Mouse (Mus musculus): ENCODE measurements around the gene Kxd1.
"Not testable (repeated sequence)": the region's sequence is repeated elsewhere in the genome, so short reads cannot be mapped to it uniquely, and the experiment has no call there.

Kxd1 gene

DNA sequence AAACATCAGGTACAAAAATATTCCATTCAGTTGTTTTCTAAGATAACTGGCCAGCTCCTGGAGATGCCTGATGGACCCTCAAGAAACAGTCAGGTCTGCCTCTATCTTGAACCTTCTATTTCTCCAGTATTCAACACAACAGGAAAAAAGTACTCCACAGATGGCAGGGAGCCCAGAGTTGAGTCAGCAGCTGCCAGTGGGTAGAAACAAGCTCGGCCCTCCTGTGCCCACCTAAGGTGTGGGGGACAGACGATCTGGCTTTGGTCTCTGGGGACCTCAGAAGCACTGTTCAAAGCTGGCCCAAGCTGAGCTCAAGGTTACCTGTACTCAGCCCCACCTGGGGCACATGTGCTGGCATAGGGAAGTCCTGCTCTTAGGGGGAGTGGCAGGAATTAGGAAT lies 14.3 kb downstream of the Kxd1 start:
- DNase-seq (ENCODE audit: extremely low spot score): no peak

DNA sequence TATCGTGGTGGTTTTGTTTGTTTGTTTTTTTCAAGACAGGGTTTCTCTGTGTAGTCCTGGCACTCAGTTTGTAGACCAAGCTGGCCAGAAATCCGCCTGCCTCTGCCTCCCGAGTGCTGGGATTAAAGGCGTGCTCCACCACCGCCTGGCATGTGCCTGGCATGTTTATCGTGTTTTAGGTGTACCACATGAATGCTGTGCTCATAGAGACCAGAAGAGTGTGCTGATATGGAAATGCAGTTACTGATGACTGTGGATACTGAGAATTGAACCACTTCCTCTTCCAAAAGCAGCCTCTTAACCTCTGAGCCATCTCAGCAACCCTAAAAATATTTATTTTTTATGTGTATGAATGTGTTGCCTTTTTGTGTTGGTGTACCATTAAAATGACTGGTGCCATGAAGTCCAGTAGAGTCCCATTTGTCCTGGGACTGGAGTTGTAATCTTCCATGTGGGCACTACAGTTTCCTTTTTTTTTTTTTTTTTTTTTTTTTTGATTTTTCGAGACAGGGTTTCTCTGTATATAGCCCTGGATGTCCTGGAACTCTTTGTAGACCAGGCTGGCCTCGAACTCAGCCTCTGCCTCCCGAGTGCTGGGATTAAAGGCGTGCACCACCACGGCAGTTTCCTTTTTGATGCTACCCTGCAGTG lies 15.4 kb downstream of the Kxd1 start:
- DNase-seq (ENCODE audit: extremely low spot score): no peak

DNA sequence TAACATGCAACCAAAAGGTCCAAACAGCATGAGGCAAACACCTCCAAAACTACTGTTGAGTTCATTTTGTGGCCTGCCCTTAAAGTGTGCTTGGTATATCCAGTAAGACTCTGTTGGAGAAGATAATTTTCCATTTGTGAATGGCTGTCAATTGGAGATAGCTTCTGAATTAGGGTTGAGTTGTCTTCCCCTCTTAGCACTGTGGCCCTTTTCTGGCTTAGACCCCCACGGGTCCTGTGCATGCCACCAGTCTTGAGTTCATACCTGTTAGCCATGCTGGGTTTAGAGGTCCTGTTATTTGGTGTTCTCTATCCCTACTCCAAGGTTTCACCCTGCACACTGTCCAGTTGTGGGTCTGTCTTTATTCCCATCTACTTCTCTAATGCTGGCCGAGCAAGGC lies 16.0 kb downstream of the Kxd1 start:
- no peak for DNase-seq (ENCODE audit: extremely low spot score)

DNA sequence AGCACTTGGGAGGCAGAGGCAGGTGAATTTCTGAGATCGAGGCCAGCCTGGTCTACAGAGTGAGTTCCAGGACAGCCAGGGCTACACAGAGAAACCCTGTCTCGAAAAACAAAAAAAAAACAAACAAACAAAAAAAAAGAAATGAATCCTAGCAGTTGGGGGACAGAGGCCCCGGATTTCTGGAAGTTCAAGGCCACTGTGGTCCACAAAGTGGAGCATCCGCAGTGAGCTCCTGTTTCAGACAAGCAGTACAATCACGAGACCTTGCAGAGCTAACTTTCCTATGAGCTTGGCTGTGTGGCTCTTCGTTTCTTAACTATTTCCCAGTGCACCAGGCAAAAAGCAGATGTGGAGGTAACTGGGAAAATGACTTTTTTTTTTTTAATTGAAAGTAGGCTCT lies 16.6 kb downstream of the Kxd1 start:
- not testable (repeated sequence) for DNase-seq (ENCODE audit: extremely low spot score)

DNA sequence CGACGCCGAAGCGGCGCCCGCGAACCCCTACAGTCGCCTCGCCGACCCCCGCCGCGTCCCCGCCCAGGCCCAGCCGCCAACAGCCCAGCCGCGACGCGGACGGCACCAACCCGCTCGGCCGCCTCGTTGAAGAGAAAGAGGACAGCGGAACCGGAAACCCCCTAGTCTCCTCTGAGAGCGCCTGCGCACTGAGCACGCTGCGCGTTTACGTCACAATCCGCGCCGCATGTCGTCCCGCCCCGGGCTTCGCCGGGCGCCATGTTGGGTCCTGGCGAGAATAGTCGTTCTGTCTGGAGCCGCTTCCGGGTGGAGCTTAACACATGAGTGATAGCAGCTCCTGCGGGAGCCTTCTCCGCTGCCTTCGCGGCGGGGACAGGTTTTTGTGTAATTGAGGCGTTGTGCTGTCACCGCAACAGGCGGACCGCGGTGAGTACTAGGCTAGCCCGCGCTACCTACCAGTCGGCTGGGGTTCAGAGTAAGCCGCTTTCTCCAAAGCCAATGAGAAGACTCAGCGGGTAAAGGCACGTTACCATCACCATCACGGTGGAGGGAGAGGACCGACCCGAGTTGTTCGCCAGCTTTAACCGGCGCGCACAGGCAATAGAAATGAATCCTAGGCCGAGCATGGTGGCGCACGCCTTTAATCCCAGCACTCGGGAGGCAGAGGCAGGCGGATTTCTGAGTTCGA lies 17.4 kb downstream of the Kxd1 start, which contains the start of gene Uba52:
TSS of gene Uba52 (minus strand) at position 574 of the 688 bp plus-strand sequence.
- peak; percentile 96 for DNase-seq (ENCODE audit: extremely low spot score)

DNA sequence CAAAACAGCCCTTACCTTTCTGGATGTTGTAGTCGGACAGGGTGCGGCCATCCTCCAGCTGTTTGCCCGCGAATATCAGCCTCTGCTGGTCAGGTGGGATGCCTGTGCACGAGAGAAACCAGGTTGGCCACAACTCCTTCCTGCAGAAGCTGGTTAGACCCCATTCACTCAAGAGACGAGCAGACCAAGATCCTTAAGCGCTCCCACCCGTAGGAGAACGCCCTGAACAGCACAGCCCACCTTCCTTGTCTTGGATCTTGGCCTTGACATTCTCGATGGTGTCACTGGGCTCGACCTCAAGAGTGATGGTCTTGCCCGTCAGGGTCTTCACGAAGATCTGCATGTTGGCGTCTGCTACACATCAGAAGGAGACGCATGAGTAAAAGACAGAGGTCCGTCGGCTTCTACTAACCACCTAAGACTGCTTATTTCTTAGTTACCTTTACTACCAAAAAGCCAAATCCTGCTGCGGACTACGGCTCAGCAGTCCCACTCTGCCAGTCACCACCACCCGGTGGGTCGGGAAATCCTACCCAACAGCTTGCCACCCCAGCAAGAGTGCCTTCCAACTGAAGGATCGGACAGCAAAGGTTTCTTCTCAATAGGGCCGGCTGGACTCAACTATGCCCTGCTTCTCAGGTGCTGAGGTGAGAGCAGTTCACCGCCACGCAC lies 18.3 kb downstream of the Kxd1 start:
- DNase-seq (ENCODE audit: extremely low spot score): no peak

DNA sequence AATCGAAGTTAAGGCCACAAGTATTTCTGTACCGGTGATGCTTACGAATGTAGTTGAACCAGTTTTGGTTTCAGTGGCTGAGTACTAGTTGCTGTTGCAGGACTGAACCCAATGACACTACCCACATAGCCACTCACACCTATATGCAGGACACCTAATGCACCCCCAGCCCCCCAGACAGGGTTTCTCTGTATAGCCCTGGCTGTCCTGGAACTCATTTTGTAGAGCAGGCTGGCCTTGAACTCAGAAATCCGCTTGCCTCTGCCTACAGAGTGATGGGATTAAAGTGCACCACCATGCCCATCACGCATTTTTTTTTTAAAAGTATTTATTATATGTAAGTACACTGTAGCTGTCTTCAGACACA lies 20.7 kb downstream of the Kxd1 start:
- DNase-seq (ENCODE audit: extremely low spot score): no peak

DNA sequence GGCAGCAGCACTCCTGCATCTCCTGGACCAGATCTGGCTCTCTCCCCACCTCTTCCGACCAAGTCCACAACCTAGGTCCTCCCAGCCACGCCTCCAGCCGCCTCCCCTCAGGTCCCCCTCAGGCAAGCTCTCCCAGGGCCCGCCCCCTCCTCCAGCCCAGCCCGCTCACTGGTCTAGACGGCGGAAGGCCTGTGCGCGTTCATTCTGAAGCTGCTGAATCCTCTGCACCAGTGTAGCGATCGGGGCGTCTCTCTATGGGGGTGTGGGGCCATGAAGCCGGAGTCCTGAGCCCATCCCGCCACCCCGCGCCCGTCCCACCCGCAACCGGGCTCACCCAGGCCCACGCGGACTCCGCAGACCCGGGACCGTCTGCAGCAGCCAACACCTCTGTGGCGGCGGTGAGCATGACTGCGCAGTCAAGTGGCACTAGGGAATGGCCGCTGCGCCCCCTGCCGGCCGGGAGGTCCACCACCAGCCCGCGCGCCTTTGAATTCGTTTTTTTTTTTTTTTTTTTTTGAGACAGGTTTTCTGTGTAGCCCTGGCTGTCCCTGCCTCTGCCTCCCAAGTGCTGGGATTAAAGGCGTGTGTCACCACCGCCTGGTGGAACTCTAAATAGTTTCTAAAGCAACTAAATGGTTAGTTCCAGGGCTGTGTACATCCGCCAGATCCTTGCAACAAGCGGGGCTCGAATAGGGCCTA lies 21.3 kb downstream of the Kxd1 start, which contains the start of gene Rex1bd:
TSS of gene Rex1bd (minus strand) at position 425 of the 699 bp plus-strand sequence.
- peak; percentile 98 for DNase-seq (ENCODE audit: extremely low spot score)

DNA sequence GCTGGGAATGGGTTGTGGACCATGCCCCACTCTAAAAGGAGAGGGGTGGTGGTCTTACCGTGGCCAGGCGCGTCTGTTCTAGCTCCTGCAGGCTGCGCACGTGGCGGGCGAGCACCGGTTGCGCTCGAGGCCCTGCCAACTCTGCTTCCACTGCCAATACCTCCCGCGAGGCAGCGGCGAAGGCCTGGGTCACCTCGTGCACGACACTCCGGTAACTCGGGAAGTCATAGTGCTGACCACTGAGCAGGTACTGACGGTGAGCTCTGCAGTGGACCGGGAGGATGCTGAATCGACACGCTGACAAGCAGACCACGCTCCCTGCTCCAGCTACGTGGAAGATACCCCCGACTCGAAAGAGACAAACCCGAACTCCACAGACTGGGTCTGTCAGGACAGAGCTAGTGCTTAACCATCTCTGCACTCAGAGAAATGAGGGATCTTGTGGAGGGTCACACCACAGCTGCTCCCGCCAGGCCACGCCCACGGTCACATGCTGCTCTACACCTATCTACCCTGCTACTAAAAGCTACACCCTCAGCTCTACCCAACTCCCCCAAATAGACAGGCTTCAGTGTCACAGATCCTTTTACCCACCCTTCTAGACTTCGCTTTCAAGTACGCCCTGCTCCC lies 21.9 kb downstream of the Kxd1 start:
- DNase-seq (ENCODE audit: extremely low spot score): no peak

DNA sequence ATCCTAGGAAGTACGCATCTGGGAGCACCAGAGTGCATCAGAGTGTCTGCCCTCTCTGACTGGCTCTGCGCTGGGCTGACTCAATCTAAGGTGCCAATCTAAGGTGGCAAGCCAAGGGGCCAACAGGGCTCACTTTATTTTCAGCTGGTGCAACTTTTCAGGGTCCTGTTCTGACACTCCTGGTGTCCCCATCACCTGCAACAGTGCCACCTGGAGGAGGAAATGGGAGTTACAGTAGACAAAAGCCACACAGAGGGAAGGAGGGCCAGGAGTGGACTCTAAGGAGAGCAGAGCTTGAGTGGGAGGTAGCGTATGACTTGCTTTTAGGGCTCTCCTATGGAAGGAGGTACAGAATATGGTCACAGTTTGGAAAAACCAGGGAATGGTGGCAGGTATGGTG lies 22.9 kb downstream of the Kxd1 start:
- DNase-seq (ENCODE audit: extremely low spot score): peak; percentile 87

DNA sequence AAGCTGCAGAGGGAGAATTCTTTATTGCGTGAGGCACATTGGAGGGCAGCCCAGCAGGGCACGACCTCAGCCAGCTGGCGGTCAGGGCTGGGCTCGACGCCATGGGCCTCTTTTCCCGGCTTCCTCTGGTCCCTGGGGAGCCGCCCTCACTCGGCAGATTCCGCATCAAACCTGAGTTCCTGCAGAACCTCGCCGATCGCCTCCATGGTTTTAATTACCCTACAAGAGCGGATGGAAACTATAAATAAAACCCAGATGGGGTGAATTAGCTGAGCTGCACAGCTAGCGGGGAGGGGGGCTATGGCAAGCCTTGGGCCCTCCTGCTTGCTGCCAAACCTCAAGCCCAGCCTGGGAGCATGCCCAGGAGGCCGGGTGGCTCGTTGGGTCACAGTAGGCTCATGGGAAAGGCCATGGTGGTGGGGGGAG lies 23.5 kb downstream of the Kxd1 start:
- DNase-seq (ENCODE audit: extremely low spot score): peak; percentile 47

DNA sequence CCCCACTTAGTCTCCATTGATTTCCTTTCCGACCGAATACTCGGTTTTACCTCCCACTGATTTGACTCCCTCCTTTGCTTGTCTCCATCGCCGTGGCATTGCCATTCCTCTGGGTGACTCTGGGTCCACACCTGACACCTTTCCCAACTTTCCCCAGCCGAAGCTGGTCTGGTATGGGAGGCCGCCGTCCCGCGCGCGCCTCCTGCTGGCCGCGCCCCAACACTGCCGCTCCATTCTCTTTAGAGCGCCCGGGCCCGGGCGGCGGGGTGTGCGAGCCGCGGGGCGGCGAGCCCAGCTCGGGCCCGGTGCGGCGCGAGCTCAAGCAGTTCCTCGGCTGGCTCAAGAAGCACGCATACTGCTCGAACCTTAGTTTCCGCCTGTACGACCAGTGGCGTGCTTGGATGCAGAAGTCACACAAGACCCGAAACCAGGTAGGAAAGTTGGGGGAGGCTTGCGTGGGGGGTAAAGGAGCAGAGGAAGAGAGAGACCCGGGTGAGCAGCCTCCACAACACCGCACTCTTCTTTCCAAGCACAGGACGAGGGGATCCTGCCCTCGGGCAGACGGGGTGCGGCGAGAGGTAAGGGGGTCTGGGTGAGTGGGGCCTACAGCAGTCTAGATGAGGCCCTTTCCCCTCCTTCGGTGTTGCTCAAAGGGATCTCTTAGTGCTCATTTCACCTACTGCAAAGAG lies 24.6 kb downstream of the Kxd1 start:
- peak; percentile 79 for DNase-seq (ENCODE audit: extremely low spot score)

DNA sequence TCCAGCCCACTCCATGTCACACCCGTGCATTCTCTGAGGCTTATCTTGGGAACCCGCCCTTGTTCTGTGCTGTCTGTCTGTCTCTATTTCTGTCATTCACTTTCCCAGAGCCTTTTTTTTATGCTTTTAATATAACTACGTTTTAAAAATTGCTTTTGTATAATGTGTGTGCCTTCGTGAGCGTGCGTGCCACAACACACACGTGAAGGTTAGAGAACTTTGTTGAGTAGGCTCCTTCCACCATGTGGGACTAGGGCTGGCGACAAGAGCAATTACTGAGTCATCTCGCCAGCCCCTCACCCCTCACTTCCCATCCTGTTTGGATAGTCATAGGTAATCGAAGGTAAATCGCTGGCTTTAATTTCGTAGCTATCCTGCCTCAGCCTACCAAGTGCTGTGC lies 25.2 kb downstream of the Kxd1 start:
- DNase-seq (ENCODE audit: extremely low spot score): no peak

DNA sequence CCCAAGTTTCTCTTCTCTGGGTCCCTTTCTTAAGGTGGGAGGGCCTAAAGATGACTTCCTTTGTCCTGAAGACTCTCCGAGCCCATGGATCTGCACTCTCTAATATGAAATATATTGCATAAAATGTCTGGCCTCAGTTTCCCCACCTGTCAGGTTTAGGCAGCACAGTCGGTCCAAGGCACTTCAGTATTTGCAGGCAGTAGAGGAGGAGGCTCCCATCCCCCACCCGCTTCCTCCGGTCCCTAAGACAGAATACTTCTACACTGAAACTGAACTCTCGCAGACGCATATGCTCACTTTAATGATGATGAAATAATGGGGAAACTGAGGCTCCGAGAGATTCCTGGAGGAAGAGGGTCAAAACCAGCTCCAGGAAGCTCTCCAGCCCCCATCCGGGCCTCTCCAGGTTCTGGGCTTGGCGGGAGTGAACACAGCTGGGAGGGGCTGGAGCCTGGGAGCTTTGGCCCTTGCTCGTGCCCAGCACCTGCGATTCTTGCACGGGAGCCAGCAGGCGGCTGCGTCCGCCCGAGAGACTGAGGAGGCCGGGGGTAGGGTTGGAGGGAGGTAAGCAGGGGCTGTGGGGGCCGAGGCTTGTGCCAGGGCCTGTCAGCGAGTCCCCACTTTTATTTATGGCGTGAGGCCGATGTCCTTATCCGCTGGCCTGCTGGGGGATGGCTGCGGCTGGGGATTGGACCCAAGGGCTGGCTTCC lies 25.8 kb downstream of the Kxd1 start:
- no peak for DNase-seq (ENCODE audit: extremely low spot score)

DNA sequence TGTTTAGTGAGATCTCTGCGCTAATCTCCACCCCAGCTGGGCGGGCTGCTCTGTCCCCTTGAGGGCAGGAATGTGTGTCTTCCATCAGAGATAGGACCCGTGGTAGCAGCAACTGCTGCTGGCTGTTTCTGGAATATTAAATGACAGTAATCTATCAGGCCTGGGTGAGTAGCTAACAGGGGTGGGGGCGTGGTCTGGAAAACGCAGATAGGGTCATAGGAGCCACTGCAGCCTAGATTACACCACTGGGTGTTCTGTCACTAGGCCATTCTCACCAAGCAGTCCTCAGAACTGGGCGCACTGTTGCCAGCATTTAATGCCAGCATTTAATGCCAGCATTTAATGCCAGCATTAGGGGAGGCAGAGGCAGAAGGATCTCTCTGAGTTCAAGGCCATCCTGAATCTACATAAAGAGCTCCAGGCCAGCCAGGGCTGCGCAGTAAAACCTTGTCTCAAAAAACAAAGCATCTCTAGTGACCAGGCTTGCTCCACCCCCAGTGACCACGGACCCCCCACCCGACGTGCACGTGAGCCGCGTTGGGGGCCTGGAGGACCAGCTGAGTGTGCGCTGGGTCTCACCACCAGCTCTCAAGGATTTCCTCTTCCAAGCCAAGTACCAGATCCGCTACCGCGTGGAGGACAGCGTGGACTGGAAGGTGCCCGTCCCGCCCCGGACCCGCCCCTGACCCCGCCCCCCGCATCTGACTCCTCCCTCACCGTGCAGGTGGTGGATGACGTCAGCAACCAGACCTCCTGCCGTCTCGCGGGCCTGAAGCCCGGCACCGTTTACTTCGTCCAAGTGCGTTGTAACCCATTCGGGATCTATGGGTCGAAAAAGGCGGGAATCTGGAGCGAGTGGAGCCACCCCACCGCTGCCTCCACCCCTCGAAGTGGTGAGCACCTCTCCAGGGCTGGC lies 27.1 kb downstream of the Kxd1 start:
- peak; percentile 29 for DNase-seq (ENCODE audit: extremely low spot score)

DNA sequence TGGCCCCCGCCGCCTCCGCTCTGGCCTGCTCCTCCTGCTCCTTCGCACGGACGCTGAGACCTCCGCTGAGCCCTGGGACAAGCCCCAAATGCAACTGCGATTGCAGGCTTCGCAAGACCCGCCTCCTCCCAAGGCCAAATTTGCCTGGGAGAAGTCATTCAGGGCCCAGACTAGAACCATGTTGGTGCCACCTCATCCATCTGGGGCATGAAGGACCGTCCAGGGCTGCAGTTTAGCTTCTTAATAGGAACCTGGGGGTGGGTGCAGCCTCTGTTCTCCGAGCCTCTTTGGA lies 32.0 kb downstream of the Kxd1 start:
- DNase-seq (ENCODE audit: extremely low spot score): peak; percentile 27

DNA sequence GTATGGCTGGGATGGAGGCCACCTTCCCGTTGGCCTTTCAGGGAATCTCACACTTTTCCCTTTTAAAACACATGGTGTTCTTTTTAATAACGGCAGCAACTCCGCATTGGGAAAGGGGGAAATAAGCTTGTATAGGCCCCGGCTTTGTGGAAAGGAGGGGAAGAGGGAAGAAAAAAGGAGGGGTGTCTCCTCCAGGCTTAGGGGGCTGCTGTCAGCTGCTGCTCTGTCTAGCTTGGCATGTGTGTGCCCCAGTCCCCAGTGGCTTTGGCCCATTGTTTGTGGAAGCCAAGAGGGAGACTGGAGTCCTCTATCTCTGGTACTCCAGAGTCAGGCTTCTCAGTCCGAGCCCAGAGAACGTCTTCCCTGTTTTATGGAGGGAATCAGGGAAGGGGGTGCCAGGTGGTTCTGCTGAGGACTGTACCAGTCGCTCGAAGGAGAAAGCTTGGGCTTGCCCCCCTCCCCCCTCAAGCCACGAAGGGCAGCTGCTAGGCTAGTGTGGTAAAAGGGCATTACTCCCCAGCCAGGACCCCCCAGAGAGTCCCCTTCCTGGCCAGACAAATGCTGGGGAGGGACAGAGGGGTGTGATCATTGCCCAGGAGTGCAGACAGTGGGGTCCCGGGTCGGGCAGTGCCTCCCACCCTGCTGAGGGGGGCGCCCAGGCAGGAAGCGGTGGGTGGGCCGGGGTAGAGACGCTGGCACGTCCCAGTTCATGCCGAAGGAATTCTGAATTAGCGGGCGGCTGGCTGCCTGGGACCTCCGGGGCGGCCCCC lies 32.6 kb downstream of the Kxd1 start:
- peak; percentile 25 for DNase-seq (ENCODE audit: extremely low spot score)

DNA sequence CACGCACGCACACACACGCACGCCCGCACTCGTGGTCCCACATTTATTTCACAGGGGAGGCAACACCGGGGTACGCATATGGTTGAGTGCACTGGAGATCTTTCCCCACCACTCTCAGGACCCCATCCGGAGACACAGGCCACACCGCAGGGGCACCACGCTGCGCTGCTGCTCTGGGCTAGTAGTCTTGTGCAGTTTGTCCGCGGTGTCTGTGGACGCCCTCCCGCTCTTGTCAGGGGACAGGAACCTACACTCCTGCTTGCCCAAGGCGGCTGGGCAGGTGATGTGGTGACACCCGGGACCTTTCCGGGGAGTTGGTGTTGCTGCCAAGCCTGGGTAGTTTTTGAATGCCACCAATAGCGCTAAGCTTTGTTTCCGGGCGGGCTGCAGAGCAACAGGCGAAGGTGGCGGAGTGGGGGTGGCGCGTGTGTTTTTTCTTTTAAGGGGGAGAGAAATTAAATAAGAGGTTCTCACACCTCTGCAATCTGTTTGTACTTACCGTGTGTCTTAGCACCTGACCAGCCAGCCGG lies 33.3 kb downstream of the Kxd1 start:
- no peak for DNase-seq (ENCODE audit: extremely low spot score)
